Comparison of ENCODE assay signal across 12 mouse cellular contexts in the genomic region with DNA sequence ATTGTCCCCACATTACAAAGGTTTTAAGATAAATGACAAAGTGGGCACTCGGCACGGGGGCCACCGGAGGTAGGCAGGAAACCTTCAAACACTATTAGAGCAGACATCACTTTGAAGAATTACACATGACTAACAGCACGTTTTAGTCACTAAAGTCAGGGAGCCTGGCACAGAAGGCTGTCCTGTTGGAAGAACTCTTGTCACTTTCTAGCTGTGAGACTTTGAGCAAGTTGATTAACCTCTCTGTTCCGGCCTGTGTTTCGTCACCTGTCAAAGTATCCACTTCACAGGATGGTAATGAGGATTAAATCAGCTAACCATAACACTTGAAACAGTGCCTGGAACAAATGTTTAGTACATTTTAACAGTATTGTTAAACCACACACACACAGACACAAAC. TPM values are rescaled to one million over a fixed set of nuclear protein-coding genes. Genes with fewer than 3 reads are reported as not detected.
DNase-seq lines count a peak whose midpoint lies in the region; ATAC-seq and TF ChIP-seq lines count a peak whose summit lies in the region.
"Had no signal": no experiment of that assay in that cellular context is flagged by ENCODE, and none has a peak within 500 bp of the region (broad histone marks: within the 10 kb centered on the region; RNA-seq: fewer than 3 reads in every experiment).

No protein-coding gene starts in this region.

- peak overlapping the region; percentile 22; the same call in 1 of the 2 replicates for H3K4me3 ChIP-seq in kidney, embryonic 14.5 days (ENCODE audit: low read length)
- peak overlapping the region; percentile 65 for H3K4me3 ChIP-seq in hindbrain, embryonic 12.5 days
- H3K4me3 ChIP-seq in liver, embryonic 13.5 days (replicated peaks), result peak overlapping the region; percentile 15
- no peak overlapping the region for H3K4me3 ChIP-seq in neural tube, embryonic 12.5 days
- H3K4me3 ChIP-seq in thymus, adult 2 months (ENCODE audit: control insufficient read depth, insufficient read depth, low read length), result no peak overlapping the region
- H3K4me3 ChIP-seq: megakaryocyte, embryonic 14.5 days had no signal

- H3K36me3 ChIP-seq in kidney, embryonic 14.5 days (ENCODE audit: control insufficient read depth, insufficient read depth, low read length), result no peaks in the 10 kb centered on the region
- no peaks in the 10 kb centered on the region for H3K36me3 ChIP-seq in hindbrain, embryonic 12.5 days
- no peaks in the 10 kb centered on the region for H3K36me3 ChIP-seq in liver, embryonic 13.5 days
- no peaks in the 10 kb centered on the region for H3K36me3 ChIP-seq in neural tube, embryonic 12.5 days
- no peaks in the 10 kb centered on the region for H3K36me3 ChIP-seq in thymus, adult 2 months (ENCODE audit: control insufficient read depth, insufficient read depth, low read length)

- no peak overlapping the region for H3K9ac ChIP-seq in kidney, embryonic 14.5 days (ENCODE audit: low read depth, low read length)
- no peak overlapping the region for H3K9ac ChIP-seq in hindbrain, embryonic 12.5 days
- H3K9ac ChIP-seq in liver, embryonic 13.5 days, result peak overlapping the region; percentile 31; the same call in 1 of the 2 replicates
- H3K9ac ChIP-seq in neural tube, embryonic 12.5 days, result no peak overlapping the region

- DNase-seq in kidney, postnatal 25 days, result no peak
- no peak for DNase-seq in liver, embryonic 13.5 days
- DNase-seq in Muller cell, postnatal 12 days (ENCODE audit: inconsistent ontology term), result no peak
- DNase-seq in adipocyte (ENCODE audit: low spot score), result no peak
- DNase-seq in thymus, adult 2 months, result no peak
- DNase-seq: cerebellum, adult 9-11 months; gastrocnemius, postnatal 25 days had no signal

- H3K27me3 ChIP-seq in kidney, embryonic 14.5 days (ENCODE audit: control insufficient read depth, insufficient read depth, low read length), result peaks cover 30% of the 10 kb centered on the region
- peaks cover 38% of the 10 kb centered on the region for H3K27me3 ChIP-seq in hindbrain, embryonic 12.5 days
- H3K27me3 ChIP-seq in liver, embryonic 13.5 days, result peaks cover 69% of the 10 kb centered on the region
- H3K27me3 ChIP-seq in neural tube, embryonic 12.5 days (replicated peaks), result peaks cover 8% of the 10 kb centered on the region; the same call in 1 of the 2 replicates
- H3K27me3 ChIP-seq in thymus, adult 2 months (ENCODE audit: control insufficient read depth, insufficient read depth, low read length), result peaks cover 13% of the 10 kb centered on the region; the same call in 1 of the 2 replicates
- H3K27me3 ChIP-seq: Patski had no signal

- TF ChIP-seq POLR2A in thymus, adult 2 months (IDR thresholded peaks at IDR 0.05; ENCODE audit: control insufficient read depth, extremely low read depth, insufficient read depth, low read length, poor library complexity), result no peak

- ATAC-seq in kidney, embryonic 14.5 days (ENCODE audit: low FRiP score, low TSS enrichment), result no peak
- no peak for ATAC-seq in hindbrain, embryonic 12.5 days (ENCODE audit: low FRiP score)
- ATAC-seq in liver, embryonic 13.5 days (ENCODE audit: low read depth), result no peak
- ATAC-seq in neural tube, embryonic 12.5 days (ENCODE audit: low FRiP score, low read depth), result no peak
- ATAC-seq: Patski had no signal

- no peak overlapping the region for H3K27ac ChIP-seq in kidney, embryonic 14.5 days (ENCODE audit: low read depth, low read length)
- no peak overlapping the region for H3K27ac ChIP-seq in hindbrain, embryonic 12.5 days
- H3K27ac ChIP-seq in liver, embryonic 13.5 days, result peak overlapping the region; percentile 60
- no peak overlapping the region for H3K27ac ChIP-seq in neural tube, embryonic 12.5 days
- no peak overlapping the region for H3K27ac ChIP-seq in thymus, adult 2 months (ENCODE audit: control insufficient read depth, insufficient read depth, low read length)

- no peak for TF ChIP-seq CTCF in thymus, adult 2 months (IDR thresholded peaks at IDR 0.05; ENCODE audit: borderline replicate concordance, control insufficient read depth, extremely low read depth, insufficient read depth, low read length, poor library complexity)

- peak overlapping the region; percentile 84 for H3K4me2 ChIP-seq in kidney, embryonic 14.5 days (replicated peaks; ENCODE audit: low read depth, low read length)
- H3K4me2 ChIP-seq in hindbrain, embryonic 12.5 days (replicated peaks), result peak overlapping the region; percentile 87
- H3K4me2 ChIP-seq in liver, embryonic 13.5 days, result peak overlapping the region; percentile 60
- peak overlapping the region; percentile 94 for H3K4me2 ChIP-seq in neural tube, embryonic 12.5 days (replicated peaks)

- peaks cover 33% of the 10 kb centered on the region for H3K4me1 ChIP-seq in kidney, embryonic 14.5 days (ENCODE audit: control insufficient read depth, insufficient read depth, low read length)
- peaks cover 35% of the 10 kb centered on the region for H3K4me1 ChIP-seq in hindbrain, embryonic 12.5 days
- H3K4me1 ChIP-seq in liver, embryonic 13.5 days (replicated peaks), result peaks cover 31% of the 10 kb centered on the region
- peaks cover 45% of the 10 kb centered on the region for H3K4me1 ChIP-seq in neural tube, embryonic 12.5 days
- peaks cover 16% of the 10 kb centered on the region for H3K4me1 ChIP-seq in thymus, adult 2 months (replicated peaks; ENCODE audit: control insufficient read depth, insufficient read depth, low read length)

- no peaks in the 10 kb centered on the region for H3K9me3 ChIP-seq in kidney, embryonic 14.5 days (ENCODE audit: control insufficient read depth, low read length)
- no peaks in the 10 kb centered on the region for H3K9me3 ChIP-seq in hindbrain, embryonic 12.5 days (replicated peaks)
- no peaks in the 10 kb centered on the region for H3K9me3 ChIP-seq in liver, embryonic 13.5 days (replicated peaks)
- H3K9me3 ChIP-seq in neural tube, embryonic 12.5 days, result no peaks in the 10 kb centered on the region

- 9% methylated on average over 6 of the region's 6 CpGs for WGBS in kidney, embryonic 14.5 days
- 21% methylated on average over 6 of the region's 6 CpGs for WGBS in hindbrain, embryonic 12.5 days
- 26% methylated on average over 6 of the region's 6 CpGs for whole genome bisulfite sequencing in liver, embryonic 13.5 days (ENCODE audit: insufficient replicate concordance)
- WGBS in neural tube, embryonic 12.5 days, result 13% methylated on average over 6 of the region's 6 CpGs
- WGBS in thymus, adult 2 months, result 48% methylated on average over 6 of the region's 6 CpGs

RNA-seq across cellular contexts. Expression of a gene that starts 4.5 kb away (rescaled TPM):
- polyA plus RNA-seq in kidney, embryonic 14.5 days (2014; fragmentation: Nextera tagmentation; extraction: Ambion mirVana), result 17.9 and 34.0 TPM in 2 replicates
- polyA plus RNA-seq in hindbrain, embryonic 12.5 days (2016; fragmentation: Nextera tagmentation; extraction: Ambion mirVana), result 11.2 and 15.1 TPM in 2 replicates
- 12.6 and 17.3 TPM in 2 replicates for polyA plus RNA-seq in liver, embryonic 13.5 days (2015; fragmentation: Nextera tagmentation; extraction: Ambion mirVana)
- polyA plus RNA-seq in neural tube, embryonic 12.5 days (2016; fragmentation: Nextera tagmentation; extraction: Ambion mirVana), result 10.2 and 11.9 TPM in 2 replicates
- 9.3 and 12.0 TPM in 2 replicates for polyA plus RNA-seq in thymus, adult 2 months (2012; rRNA removed)

Comparison
In these comparisons a context has a peak if more than half of its experiments do, and no peak if none do; other contexts are left out.
1. H3K4me3 ChIP-seq: peak in kidney, embryonic 14.5 days (single experiment), hindbrain, embryonic 12.5 days (single experiment) and liver, embryonic 13.5 days (single experiment); none in neural tube, embryonic 12.5 days (single experiment) and thymus, adult 2 months (single experiment).
2. Peak in every context shown above with its lines, with median percentiles within 50 percentile points of each other: H3K4me2 ChIP-seq.